Mouse (Mus musculus) gastrocnemius, postnatal 25 days (tissue): ENCODE results near the gene Acad12. TPM values are rescaled to one million over a fixed set of nuclear protein-coding genes. Genes with fewer than 3 reads are reported as not detected.

Source experiments
- DNase-seq: peaks from one replicate; pipeline ENCODE4 v3.0.0; 2022
- total RNA-seq, 2 experiments: library from RNA; stranded (reverse); gene quantifications; 1 replicate in 1 of 2; 2 replicates in 1 of 2; pipeline ENCODE4 v1.2.3; 2021

Gene Acad12
- total RNA-seq, 2 experiments from 2014 or later = 22.2 to 22.3 TPM

- peak; percentile 97 for DNase-seq
These were observed 34.8 kb downstream of the Acad12 start for GRCm38 (mm10) chr5:121583765-121584501.

- no peak for DNase-seq
These were observed 36.8 kb downstream of the Acad12 start for GRCm38 (mm10) chr5:121581945-121582344.

GRCm38 (mm10) chr5:121576927-121577488, 41.7 kb downstream of the Acad12 start:
- DNase-seq = peak; percentile 78

- DNase-seq = no peak
These were observed 42.9 kb downstream of the Acad12 start for GRCm38 (mm10) chr5:121575867-121576266.

- no peak for DNase-seq
These were observed 44.6 kb downstream of the Acad12 start for GRCm38 (mm10) chr5:121574145-121574544.

- no peak for DNase-seq
These were observed 48.0 kb downstream of the Acad12 start for GRCm38 (mm10) chr5:121570787-121571186.

- DNase-seq = no peak
These were observed 48.8 kb downstream of the Acad12 start for GRCm38 (mm10) chr5:121569881-121570420.

GRCm38 (mm10) chr5:121566035-121566681, 52.6 kb downstream of the Acad12 start:
- no peak for DNase-seq

GRCm38 (mm10) chr5:121564468-121564895, 54.3 kb downstream of the Acad12 start:
- peak; percentile 77 for DNase-seq

- DNase-seq = no peak
These were observed 56.3 kb downstream of the Acad12 start for GRCm38 (mm10) chr5:121562436-121562835.

GRCm38 (mm10) chr5:121549196-121549595, 69.5 kb downstream of the Acad12 start:
- peak; percentile 71 for DNase-seq

GRCm38 (mm10) chr5:121547084-121547483, 71.7 kb downstream of the Acad12 start:
- no peak for DNase-seq

Other genes with a start within 250 kb of the Acad12 start
- 10 to 100 TPM; 29.2 to 33.2 TPM for gene Trafd1, start 233.3 kb downstream of the Acad12 start, total RNA-seq
- 10 to 100 TPM; 23.2 to 23.8 TPM for gene Naa25, start 221.0 kb downstream of the Acad12 start, total RNA-seq
- 1 to 10 TPM; 4.6 to 5.0 TPM for gene Tmem116, start 167.0 kb downstream of the Acad12 start, total RNA-seq
- 10 to 100 TPM; 37.0 to 41.9 TPM for gene Erp29, start 166.4 kb downstream of the Acad12 start, total RNA-seq
- not detected for gene Adam1b, start 115.5 kb downstream of the Acad12 start, total RNA-seq
- gene Adam1a, start 73.5 kb downstream of the Acad12 start, total RNA-seq = 1 to 10 TPM; 1.9 to 2.0 TPM
- not detected for gene Gm42878, start 73.5 kb downstream of the Acad12 start, total RNA-seq
- 10 to 100 TPM; 76.7 to 79.9 TPM for gene Mapkapk5, start 73.0 kb downstream of the Acad12 start, total RNA-seq
- 100 to 1,000 TPM; 154 to 157 TPM for gene Aldh2, start 25.1 kb downstream of the Acad12 start, total RNA-seq
- 1 to 10 TPM; 7.3 to 9.3 TPM for gene Acad10, start 41.6 kb upstream of the Acad12 start, total RNA-seq
- gene Brap, start 41.6 kb upstream of the Acad12 start, total RNA-seq = 10 to 100 TPM; 27.3 to 30.2 TPM
- 10 to 100 TPM; 94.1 to 97.6 TPM for gene Atxn2, start 92.4 kb upstream of the Acad12 start, total RNA-seq
- 10 to 100 TPM; 12.1 to 14.9 TPM for gene Sh2b3, start 218.7 kb upstream of the Acad12 start, total RNA-seq
- 1 to 10 TPM; 4.3 to 4.9 TPM for gene Pheta1, start 230.0 kb upstream of the Acad12 start, total RNA-seq